ENCODE assay signal across 8 mouse cellular contexts in genomic region chr5:44224251-44224650, GRCm38 (mm10). TPM values are rescaled to one million over a fixed set of nuclear protein-coding genes. Genes with fewer than 3 reads are reported as not detected.
A peak's percentile ranks its signal among the peaks of the same experiment; 100 is the strongest.
DNase-seq lines count a peak whose midpoint lies in the region; ATAC-seq and TF ChIP-seq lines count a peak whose summit lies in the region.

No protein-coding gene starts in this region.

- no peaks in the 10 kb centered on the region for H3K9me3 ChIP-seq in heart, embryonic 12.5 days (replicated peaks)
- H3K9me3 ChIP-seq in kidney, postnatal 0 days (replicated peaks; ENCODE audit: low read length) = no peaks in the 10 kb centered on the region

- peak overlapping the region; percentile 47 for H3K4me2 ChIP-seq in heart, embryonic 12.5 days
- H3K4me2 ChIP-seq in kidney, postnatal 0 days (ENCODE audit: low read length) = peak overlapping the region; percentile 18; the same call in 1 of the 2 replicates

- intact Hi-C loops in left cerebral cortex, postnatal 4 days (cut with DNase I) = no loop called here

- H3K4me3 ChIP-seq in heart, embryonic 12.5 days = peak overlapping the region; percentile 8; the same call in 1 of the 2 replicates
- no peak overlapping the region for H3K4me3 ChIP-seq in kidney, postnatal 0 days (replicated peaks; ENCODE audit: low read depth, low read length)

- peak; percentile 35 for DNase-seq in left cerebral cortex, postnatal 4 days
- no peak for DNase-seq in left cerebral cortex, adult 8-10 months (ENCODE audit: low spot score in 2 of 2)
- peak; percentile 56 to 63 for DNase-seq in cerebellum, postnatal 36 days
- peak; percentile 63 for DNase-seq in kidney, postnatal 0 days (ENCODE audit: low spot score)
- DNase-seq in lung, postnatal 25 days (ENCODE audit: low spot score) = peak; percentile 45
- DNase-seq in spleen, adult 18-20 months = peak; percentile 16 to 41
- DNase-seq in urinary bladder, postnatal 36 days (ENCODE audit: low spot score in 2 of 2) = no peak

- WGBS in heart, embryonic 12.5 days = 22% methylated on average over 6 of the region's 6 CpGs
- WGBS in kidney, postnatal 0 days = 17% methylated on average over 6 of the region's 6 CpGs

- H3K36me3 ChIP-seq in heart, embryonic 12.5 days = no peaks in the 10 kb centered on the region
- no peaks in the 10 kb centered on the region for H3K36me3 ChIP-seq in kidney, postnatal 0 days (ENCODE audit: insufficient read depth, low read length)

- no peak overlapping the region for H3K27ac ChIP-seq in heart, embryonic 12.5 days (ENCODE audit: poor library complexity, severe bottlenecking)
- no peak overlapping the region for H3K27ac ChIP-seq in kidney, postnatal 0 days

- no peak for ATAC-seq in heart, embryonic 12.5 days (ENCODE audit: insufficient number of reproducible peaks, low FRiP score)
- ATAC-seq in kidney, postnatal 0 days (replicated peaks; ENCODE audit: low FRiP score, low read depth) = no peak

- TF ChIP-seq CTCF in kidney, postnatal 0 days (IDR thresholded peaks at IDR 0.05; ENCODE audit: low read depth) = peak; percentile 70

- peaks cover 28% of the 10 kb centered on the region for H3K4me1 ChIP-seq in heart, embryonic 12.5 days (replicated peaks)
- peaks cover 12% of the 10 kb centered on the region for H3K4me1 ChIP-seq in kidney, postnatal 0 days (replicated peaks; ENCODE audit: insufficient read depth, low read length)

- no peak overlapping the region for H3K9ac ChIP-seq in heart, embryonic 12.5 days
- H3K9ac ChIP-seq in kidney, postnatal 0 days (ENCODE audit: low read depth, low read length) = no peak overlapping the region

- no peaks in the 10 kb centered on the region for H3K27me3 ChIP-seq in heart, embryonic 12.5 days (replicated peaks)
- no peaks in the 10 kb centered on the region for H3K27me3 ChIP-seq in kidney, postnatal 0 days (ENCODE audit: insufficient read depth, low read length)

RNA-seq across cellular contexts. Expression of gene Tapt1, which starts 2.2 kb away (rescaled TPM):
- 10 to 100 TPM; 44.4 to 46.7 TPM for total RNA-seq in left cerebral cortex, postnatal 4 days (2021)
- 10 to 100 TPM; 43.0 to 52.9 (median 46.8) TPM for total RNA-seq in left cerebral cortex, adult 8-10 months (2022)
- polyA plus RNA-seq in heart, embryonic 12.5 days (2016; fragmentation: Nextera tagmentation; extraction: Ambion mirVana) = 28.3 and 32.6 TPM in 2 replicates
- 27.4 and 28.2 TPM in 2 replicates for polyA plus RNA-seq in kidney, postnatal 0 days (2015; fragmentation: Nextera tagmentation; extraction: Ambion mirVana)

Comparison
In these comparisons a context has a peak if more than half of its experiments do, and no peak if none do; other contexts are left out.
1. DNase-seq: peak in left cerebral cortex, postnatal 4 days (single experiment), cerebellum, postnatal 36 days (2 of 2), kidney, postnatal 0 days (single experiment), lung, postnatal 25 days (single experiment) and spleen, adult 18-20 months (2 of 2); none in left cerebral cortex, adult 8-10 months (0 of 2) and urinary bladder, postnatal 36 days (0 of 2).